Mouse (Mus musculus) 3134 (cell line): ENCODE data around the gene Prr5l.
A peak's percentile ranks its signal among the peaks of the same experiment; 100 is the strongest.

Source experiments
- DNase-seq: peaks from one replicate; pipeline ENCODE4 v3.0.0-alpha.2; 2011; ENCODE audit warnings: low spot score; ENCODE audit not compliant: insufficient read length; ENCODE audit errors: extremely low read depth

Gene Prr5l

DNA sequence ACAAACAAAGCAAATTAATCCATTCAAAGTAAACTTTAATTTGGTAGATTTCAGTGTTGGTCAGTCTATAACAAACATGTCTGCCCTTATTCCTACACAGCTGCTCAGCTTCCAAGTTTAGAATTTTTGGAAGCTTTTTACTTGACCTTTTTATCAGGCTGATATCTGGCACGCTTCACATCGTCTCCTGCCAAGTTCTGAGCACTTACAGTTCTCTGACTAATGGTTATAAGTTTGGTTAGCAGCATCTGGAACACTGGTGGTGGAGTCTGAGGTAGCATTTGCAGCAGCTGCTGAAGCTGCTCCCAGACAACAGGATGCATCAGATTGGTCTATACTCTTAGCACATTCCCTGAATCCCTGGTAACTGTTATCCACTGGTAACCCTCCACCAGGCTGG lies 1.5 kb upstream of the Prr5l start:
- DNase-seq = no peak

DNA sequence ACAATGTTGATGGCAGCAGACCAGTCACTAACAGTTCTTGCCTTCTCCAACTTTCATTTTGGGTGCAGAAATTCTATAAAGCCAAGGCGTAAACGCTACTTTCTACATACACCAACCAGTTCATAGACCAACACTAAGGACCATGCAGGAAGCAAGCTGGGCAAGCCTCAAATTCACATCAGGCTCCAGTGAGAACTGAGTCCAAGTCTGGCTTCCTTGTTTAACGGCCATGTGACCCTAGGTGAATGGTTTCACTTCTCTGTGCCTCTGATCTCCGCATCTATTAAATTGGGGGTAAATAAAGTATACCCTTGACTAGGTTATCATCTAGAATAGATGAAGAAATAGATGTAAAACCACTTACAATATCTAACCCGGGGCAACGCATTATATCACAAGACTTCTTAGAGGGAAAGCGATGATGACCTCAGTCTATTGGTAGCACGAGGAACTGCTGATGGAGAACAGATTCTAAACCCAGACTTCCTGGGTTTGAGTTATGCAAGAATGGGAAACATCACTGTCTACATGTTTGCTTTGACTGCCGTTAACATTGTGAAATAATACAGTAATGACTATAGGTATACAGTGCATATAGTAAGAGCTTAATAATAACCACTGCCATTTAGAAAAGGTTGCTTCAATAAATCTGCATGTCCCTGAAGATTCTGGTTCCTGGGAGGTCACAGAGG lies 1.2 kb downstream of the Prr5l start:
- no peak for DNase-seq

- DNase-seq = peak; percentile 10
Measured at GRCm38 (mm10) chr2:101871179-101871578, 11.6 kb downstream of the Prr5l start.

DNA sequence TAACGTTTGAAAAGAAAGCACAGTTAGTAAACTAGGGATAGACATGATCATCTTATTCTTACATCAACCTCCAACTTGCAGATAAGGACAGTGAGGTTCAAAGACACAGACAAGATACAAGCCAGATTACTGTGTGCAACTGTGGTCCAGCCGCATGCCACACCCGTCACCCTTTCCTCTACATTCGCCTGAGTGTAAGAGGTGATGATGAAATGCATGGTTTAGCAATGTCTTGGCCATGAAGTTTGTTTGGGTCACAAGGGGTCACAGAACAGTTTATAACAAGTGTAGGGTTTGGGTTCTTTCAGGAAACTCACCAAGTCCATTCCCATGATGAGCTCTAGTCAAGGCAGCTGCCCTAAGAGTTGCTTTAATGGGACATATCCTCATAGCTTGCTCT lies 14.1 kb downstream of the Prr5l start:
- no peak for DNase-seq

DNA sequence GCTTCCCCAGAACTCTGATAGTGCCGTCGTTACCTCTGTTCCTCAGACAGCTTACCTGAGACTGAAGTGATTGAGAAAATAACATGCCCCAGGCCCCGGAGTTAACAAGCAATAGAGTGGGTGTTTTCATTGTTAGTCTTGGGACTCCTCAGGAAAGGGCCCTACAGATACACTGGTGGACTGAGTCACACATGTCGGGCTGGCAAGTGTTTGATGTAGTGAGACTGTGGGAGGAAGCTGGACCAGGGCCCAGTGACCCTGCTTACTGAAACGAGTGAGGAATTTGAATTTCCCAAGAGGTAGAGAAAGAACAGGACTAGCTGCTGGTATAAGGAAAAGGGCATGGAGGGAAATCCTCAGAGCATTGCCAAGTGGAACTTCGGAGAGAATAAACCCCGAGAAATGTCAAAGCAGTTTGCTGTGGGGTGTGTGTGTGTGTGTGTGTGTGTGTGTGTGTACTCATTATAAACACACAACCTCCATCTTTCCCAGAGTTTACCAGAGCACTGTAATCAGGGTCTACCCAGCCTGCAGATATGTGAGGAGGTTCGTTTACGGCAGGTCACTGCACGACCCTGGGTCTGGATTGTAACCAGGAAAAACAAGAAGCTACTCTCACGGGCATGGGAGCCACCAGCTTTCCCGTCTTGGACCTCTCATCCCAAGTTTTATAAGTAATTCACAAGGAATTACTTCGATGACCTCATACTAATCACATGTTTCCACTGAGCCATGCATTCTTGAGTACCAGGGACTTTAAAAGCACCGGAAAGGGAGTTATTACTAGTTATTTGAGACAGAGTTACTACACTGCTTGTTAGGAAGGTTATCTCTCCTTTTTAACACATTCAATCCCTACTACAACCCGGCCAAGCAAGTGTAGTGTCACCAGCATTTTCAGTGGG lies 20.4 kb downstream of the Prr5l start:
- peak; percentile 55 for DNase-seq

DNA sequence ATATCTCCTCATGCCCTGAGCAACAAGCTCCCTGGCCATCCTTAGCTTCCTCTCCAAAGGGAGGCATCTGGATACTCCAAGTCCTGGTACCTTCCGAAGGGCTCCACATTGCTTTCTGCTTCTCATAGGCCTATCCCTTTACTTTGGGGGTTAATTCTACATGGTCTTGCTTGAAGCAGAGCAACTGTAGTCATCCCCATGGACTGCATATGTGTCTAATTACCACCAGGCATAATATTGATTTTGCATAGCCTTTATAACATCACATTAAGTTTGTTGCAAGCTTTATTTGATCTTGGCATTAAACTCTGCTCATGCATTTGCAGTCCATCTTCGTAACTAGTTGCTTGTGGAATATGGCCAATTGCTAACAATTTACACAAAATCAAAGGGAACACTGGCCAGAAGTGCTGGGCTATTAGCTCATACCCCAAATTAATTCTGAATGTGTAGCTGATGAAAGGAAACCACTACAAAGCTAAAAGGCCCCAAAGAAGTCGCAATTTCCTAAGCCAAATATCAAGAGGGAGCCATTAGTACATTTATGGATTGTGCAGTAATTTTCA lies 21.8 kb downstream of the Prr5l start:
- no peak for DNase-seq

- no peak for DNase-seq
Measured at GRCm38 (mm10) chr2:101856174-101856573, 26.7 kb downstream of the Prr5l start.

- DNase-seq = no peak
Measured at GRCm38 (mm10) chr2:101854792-101855191, 28.0 kb downstream of the Prr5l start.

DNA sequence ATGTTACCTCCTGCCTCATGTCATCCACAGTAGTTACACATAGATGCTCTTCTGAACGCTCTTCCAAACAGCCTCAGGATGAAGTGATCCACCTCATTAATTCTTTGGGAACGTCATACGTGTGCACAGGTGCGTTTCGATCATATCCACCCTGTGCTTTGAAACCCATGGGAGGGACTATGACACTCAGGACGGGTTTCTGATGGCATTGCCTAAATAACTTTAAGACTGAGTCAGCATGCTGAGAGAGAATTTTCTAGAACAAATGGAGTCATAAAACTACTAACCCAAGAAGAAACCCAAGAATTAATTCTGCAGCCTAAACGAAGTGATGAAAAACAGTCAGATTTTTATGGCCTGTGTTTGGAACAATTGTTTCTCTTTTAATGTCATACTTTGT lies 40.1 kb downstream of the Prr5l start:
- no peak for DNase-seq

DNA sequence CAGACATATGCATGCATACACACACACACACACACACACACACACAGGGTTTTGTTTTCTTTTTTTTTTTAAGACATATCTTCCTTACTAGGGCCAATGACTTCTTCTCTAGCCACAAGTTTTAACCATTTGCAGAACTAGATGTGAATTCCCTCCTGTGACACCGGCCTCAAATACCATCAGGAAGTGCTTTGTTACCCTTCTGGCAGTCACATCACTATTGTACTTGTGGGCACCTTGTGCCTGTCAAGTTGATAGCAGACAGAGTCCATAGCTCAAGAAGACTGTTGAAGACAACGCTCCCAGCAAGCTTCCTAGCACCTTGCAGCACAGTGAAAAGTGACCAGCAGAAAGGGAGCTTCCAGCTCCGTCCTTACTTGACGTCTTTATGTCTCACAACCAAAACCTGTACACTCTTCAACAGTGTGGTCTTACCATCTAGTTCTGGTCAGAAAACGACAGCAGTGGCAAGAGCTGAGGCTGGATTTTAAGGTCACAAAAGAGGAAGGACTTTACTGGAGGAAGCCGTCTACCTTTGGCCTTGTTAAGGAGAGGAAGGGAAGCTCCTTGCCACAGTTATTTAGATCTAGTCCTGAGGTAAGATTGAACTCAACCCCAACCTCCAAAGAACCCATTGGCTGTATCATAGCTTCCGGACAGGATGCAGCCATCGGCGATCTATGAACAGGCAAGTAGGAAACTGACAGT lies 47.9 kb downstream of the Prr5l start:
- DNase-seq = no peak

- DNase-seq = no peak
Measured at GRCm38 (mm10) chr2:101832361-101832760, 50.5 kb downstream of the Prr5l start.

- no peak for DNase-seq
Measured at GRCm38 (mm10) chr2:101831851-101832250, 51.0 kb downstream of the Prr5l start.

DNA sequence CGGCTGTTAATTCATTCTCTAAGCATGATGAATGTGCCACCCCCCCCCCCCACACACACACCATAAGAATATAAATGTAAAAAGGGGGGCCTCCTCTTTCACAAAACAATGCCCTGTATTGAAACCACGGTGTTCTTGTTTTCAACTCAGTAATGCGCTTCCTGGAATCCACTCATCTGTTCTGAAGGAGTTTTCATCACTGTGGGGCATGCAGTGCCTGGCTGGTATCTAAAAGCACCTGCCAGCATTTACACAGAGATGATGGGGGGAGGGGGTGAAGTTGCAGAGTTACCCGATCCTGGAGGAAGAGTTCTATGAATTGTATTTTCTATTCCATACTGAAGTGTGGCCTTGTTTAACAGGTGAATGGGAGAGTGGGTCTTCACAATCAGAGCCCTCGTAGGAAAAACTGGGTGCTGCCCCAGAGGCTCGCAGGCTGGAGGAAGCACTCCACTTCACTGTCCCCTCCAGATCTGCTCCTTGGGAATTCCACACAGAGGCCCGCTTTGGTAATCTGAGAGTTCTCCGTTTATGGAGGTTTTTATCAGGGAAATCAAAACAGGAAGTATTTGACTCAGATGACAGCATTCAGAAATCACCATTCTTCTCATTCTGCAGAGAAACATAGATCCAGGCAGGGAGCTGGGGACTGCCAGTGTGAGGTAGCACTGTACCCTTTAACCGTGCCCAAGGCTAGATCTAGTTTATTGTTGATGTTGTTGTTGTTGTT lies 52.5 kb downstream of the Prr5l start:
- no peak for DNase-seq

DNA sequence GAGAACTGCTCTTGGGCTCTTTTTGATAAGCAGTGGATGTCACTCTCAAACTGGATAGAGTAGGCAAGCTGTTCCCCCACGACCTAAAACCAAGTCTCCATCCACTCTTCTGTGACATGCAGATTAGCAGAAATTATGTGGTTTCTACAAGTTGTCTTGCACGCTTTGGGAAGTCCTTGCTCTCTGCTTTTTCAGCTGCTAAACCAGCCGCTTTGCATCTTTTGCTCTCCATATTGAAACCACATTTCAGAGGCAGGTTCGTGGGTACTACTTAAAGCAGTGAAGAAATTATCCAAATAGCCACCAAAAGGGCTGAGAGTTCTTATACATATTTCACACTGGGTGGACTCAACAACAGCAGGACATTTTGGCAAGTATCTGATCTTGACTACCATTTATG lies 53.8 kb downstream of the Prr5l start:
- no peak for DNase-seq

GRCm38 (mm10) chr2:101828057-101828643 lies 54.7 kb downstream of the Prr5l start:
- DNase-seq = no peak

DNA sequence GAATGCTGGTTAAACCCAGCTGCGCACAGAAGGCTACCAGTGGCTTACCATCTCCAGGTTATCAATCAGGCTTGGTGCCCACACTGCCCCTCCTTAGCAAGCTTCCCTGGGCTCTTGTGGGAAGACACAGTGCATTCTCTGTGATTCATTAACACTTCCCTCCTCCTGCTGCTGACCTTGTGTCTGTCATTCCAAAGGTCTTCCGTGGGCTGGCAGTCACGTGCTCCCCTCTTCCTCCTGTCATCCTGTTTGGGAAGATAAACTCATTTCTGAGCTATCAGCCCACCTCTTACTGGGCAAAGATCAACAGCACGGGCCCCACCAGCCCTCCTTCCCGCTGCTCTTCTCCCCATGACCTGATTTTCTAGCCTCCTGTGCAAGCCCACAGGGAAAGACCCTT lies 55.2 kb downstream of the Prr5l start:
- no peak for DNase-seq

DNA sequence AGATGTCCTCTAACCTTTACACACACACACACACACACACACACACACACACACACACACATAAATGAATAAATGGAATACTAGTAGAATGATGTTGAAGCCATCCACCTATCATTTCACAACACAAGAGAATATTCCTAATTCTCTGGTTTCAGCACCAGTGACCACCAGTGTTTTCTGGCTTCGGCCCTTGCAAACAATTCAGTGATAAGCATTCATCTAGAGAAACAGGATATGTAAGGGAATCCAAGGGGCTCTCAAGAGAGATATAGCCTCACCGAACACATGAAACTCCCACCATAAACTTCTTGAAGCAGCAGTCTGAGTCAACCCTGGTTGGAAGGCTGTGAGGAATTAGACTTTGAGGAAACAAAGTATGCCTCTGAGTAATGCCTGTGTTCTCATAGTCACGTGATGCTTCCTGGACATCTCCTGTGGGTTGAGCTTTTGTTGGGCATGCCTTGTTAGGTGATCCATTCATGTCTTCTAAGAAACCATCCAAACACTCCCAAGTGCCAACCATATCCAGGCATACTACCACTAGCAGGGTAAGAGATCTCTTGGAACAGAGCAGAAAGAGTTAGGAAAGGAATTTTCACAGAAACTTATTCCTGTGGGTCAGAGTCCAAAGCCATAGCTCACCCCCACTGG lies 55.8 kb downstream of the Prr5l start:
- no peak for DNase-seq

DNA sequence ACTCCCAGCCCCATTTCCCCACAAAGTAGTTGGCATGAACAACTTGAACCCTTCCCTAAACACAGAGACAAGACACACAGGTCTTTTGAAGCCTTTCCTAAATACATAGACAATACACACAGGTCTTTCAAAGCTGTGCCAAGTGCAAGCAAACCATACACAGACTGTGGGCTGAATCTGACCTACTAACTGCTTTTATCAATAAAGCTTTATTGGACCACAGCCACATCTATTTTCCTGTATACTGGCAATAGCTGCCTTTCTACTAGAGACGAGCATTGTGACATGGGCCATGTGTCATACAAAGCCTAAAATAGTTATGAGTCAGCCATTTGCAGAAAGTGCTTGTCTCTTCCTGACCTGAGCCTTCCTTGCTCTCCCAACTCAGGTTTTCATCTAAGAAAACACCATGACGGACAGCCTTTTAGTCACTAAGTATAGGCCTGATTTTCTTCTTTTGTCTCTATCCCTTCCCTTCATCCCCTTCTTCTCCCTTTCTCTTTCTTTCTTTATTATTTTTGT lies 56.6 kb downstream of the Prr5l start:
- no peak for DNase-seq
